Mouse (Mus musculus): Measurements from ENCODE around the gene Gpr132.
"Not testable (repeated sequence)": the region's sequence is repeated elsewhere in the genome, so short reads cannot be mapped to it uniquely, and the experiment has no call there.

The Gpr132 gene

DNA sequence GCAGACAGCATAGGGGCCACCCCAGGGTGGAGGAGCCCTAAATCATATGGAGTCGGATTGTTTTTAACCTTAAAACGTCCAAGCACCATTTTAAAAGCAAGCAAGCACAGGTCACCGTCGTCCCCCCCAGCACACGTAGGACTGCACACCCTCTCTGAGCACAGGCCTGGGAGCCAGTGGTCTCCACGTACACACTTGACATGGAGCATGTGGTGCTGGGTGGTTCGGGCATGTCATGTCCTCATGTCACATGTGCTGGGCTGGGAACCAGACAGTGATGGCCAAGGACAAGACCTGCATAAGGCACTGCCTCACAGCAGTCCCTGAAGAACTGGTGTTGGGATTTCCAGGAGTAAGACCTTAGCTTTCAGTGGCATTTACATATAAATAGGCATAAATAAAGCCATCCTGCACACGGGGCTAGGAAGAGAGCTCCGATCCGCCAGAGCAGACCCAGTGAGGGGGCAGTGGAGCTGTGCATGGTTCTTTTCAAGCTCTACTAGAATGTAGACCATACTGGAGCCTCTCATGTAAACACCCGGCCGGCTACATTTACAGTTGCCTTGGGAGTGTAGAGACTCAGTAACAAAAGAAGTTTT lies 47.5 kb downstream of the Gpr132 start:
- DNase-seq (ENCODE audit: low spot score in 2 of 2), result no peak

DNA sequence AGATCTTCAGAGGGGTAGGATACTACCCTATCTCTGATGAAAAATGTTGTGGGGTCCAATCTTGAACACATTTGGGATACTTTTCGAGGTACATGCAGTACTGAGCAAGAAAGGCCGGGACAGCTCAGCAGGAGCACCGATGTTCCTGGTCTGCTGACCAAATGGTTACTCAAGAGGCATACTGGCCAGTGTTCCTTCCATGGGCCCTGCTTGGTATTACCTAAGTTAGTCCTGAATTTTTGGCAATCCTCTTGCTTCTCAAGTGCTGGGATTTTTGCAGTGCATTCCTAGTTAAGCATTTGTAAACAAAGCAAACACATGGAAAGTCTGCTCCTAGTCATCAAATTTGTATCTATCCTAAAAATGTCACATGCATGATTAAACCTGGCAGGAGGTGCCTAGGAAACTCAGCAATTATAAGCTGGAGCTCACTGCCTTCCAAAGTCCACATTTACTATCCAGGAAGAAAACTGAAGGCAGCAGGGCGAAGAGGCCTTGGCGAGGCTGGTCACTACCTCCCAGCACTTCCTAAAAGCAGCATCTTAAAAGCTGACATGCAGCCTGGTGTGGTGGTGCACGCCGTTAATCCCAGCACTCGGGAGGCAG lies 48.9 kb downstream of the Gpr132 start:
- DNase-seq (ENCODE audit: low spot score in 2 of 2), result no peak

DNA sequence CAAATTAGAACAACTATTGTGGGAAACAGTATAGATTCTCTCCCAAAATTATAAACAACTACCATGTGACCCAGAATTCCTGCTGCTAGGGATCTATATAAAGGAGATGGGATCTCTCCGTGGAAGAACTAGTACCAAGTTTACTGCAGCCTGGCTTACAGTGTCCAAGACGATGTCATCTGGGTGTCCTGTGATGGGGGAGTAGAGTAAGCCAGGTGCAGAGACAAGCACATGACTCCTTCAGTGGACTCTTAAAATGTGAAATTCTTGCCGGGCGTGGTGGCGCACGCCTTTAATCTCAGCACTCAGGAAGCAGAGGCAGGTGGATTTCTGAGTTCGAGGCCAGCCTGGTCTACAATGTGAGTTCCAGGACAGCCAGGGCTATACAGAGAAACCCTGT lies 51.2 kb downstream of the Gpr132 start:
- DNase-seq (ENCODE audit: low spot score in 2 of 2), result not testable (repeated sequence)

DNA sequence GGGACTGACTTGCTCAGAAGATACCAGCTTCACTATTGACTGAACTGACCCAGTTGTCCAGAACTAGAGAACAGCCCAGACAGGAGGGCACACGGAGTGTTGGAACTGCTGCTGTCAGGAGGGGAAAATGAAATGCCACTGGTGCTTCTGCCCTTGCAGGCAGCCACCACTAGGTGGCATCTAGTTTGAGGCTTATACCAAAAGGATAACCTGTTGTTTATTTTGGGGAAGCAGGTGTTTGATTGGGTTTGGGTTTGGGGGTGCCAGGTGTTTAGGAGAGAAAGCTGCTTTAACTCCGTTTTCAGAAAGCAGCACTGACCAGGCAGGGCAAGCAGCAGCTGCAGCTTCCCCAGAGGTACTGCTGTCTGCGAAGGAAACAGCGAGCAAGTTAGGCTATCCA lies 51.7 kb downstream of the Gpr132 start:
- no peak for DNase-seq (ENCODE audit: low spot score in 2 of 2)

DNA sequence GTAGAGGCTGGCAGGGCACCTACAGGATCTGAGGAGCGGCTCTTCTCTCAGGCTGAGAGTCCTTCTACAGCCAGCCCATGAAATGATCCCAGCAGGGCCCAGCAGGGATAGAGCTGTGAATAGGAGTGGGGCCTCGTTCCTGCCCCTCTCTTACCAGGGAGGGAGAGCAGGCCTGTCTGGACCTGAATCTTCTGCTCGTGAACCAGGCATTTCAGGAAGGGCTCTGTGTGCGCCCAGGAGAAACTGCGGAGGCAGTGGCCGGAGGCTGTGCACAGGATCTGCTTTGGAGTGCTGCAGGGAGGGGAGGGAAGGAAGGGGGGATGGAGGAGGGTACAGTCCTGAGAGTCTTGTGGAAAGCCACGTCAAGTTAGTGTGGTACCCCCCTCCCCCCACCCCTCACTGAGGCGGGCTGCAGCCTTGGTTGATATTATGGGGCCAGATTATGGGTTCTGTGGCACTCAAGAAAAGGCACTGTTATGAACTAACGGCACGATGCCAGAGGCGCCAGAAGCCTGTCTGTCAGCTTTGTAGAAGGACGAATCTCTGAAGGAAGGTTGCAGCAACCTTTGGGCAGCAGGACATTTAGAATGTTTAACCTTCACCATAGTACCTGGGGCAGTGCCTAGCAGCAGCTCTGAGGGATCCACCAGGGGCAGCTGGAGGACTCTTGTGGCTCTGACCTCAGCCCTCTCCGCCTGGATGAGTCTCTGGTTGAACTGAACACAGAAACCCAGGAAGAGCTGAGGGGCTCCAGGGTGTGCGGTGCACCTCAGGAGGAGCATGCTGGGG lies 53.2 kb downstream of the Gpr132 start:
- DNase-seq (ENCODE audit: low spot score in 2 of 2), result no peak

DNA sequence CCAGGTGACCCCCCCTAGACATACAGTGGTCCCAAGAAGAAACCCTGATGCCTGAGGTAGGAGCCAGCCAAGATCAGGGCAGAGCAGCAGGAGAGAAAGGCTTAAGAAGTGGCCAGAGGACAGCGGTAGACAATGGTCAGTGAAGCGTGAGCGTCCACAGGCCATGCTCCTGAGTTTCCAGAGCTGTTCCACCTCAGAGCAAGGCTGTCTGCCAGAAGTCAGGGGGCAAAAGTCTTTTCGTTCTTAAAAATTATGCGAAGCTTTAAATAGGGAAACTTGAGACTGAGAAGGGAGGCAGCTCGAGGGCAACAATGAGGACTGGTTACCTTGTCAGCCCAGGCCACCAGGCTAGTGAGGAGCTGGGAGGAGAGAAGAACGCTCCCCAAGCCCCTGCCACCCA lies 54.7 kb downstream of the Gpr132 start:
- DNase-seq (ENCODE audit: low spot score in 2 of 2), result no peak

DNA sequence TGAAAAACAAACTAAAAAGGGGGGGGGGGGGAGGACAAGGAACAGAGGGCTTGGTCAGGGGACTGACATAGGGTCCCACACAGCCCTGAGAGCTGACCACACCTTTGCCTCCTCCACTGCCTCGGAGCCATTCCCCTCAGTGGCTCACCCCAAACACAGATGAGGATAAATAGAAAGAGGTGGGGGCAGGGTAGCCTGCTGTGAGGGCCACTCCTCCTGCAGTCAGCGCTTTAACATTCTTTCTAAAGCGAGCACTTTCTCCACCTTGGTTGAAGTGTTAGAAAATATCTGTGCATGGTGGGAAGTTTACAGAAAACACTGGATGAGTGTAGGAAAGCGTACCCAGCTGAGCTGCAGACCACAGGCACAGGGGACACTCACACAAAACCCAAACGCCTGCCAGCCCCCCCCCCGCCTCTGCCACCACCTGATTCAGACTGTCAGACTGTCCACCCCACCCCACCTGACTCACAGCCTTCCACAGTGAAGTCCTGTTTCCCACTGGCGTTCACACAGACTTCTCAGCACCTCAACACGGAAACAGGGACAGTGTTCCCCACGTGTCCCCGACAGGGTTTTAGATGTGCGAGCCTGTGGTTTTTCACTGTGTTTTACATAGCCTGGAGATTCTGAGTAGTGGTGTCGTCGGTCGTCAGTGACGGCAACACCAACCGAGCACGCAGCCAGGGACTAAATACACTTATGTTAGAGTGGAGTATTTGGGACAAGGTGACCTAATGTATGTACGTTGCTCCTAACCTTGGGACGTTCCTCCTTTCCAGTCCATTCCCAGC lies 57.7 kb downstream of the Gpr132 start:
- no peak for DNase-seq (ENCODE audit: low spot score in 2 of 2)

DNA sequence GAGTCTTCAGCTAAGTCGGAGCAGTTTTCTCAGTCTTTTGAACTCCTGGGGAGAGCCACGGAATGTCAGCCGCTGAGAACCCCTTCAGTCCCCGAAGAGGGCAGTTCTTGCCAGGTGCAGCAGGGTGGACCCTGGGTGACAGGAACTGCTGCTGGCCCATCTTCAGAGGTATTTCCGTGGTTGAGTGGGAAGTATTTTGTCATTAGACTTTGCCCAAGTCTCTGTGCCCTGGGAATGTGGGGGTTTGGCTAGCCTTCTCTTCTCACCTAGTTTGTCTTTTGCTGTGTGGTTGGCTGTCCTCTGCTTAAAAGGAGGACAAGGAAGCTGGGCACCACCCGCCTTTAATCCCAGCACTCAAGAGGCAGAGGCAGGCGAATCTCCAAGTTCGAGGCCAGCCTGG lies 58.4 kb downstream of the Gpr132 start:
- no peak for DNase-seq (ENCODE audit: low spot score in 2 of 2)

DNA sequence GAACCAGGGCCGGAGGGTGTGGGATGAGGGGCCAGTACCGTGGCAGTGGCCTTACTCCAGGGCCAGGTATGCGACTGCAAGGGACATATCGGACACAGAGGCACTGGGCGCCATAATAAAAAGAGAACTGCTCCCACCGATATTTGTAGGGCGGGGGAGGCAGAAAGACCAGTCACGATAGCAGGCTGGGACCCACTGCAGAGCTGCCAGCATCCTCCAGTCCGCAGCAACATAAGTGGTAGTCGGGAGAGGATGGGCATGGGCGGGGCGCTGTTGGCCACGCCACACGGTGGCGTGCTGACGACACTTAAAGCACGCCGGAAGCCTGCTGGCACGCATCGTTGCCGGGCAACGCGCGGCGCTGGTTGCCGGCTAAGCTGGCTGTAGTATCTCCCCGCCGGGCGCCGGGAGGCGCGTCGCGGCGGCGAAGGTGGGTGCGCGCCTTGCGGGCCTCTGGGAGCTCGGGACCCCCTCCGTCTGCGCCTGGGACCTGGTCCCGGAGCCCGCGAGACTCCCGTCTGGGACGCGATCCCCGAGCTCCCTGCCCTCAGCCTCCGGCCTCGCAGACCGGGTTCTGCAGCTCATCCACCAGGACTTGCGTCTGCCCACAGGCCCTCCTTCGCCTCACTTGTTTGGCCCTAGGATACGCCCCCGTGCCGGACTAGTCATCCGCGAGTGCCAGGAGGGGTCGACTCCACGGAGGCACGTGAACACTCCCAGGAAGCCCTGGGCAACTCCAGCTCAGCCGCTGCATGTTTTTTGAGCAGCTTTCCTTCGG lies 59.3 kb downstream of the Gpr132 start, which contains the start of gene Clba1:
Gene Clba1, plus strand, starts transcription at position 351 of the 778 bp plus-strand sequence.
- peak; percentile 84 to 88 for DNase-seq (ENCODE audit: low spot score in 2 of 2)

DNA sequence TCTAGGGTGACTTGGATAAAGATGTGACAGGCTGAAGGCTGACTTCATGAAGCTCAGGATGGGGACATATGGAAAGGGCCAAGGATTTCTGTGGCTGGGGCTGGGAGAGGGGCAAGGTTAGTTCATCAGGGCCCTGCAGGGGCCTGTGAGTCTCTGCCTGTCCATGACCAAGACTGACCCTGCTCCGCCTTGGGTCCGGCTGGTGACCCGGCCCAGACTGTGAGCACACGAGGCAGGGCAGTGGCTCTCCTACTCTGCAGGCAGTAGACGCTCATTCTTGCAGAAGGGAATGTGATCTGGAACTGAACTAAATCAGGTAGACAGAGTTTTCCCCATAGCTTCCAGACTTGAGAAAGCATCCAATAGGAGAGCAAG lies 59.8 kb downstream of the Gpr132 start:
- no peak for DNase-seq (ENCODE audit: low spot score in 2 of 2)

DNA sequence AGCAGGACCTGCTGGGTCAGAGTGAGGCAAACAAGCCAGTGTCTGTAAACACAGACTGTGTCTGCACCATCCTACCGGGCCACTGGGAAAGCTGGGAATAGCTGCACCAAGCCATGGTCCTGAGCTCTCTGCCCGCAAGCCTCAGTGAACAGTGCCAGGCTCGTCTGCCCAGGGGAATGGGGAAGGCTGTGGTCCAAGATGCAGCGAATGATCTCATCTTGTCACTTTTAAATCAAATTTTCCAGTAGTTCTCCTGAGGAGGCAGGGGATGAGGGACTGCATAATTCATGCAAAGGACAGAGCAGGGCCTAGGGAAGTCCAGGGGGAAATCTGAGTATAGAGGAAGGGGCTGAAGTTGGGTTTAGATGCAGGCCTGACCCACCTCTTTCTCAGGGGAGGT lies 60.2 kb downstream of the Gpr132 start:
- DNase-seq (ENCODE audit: low spot score in 2 of 2), result no peak

DNA sequence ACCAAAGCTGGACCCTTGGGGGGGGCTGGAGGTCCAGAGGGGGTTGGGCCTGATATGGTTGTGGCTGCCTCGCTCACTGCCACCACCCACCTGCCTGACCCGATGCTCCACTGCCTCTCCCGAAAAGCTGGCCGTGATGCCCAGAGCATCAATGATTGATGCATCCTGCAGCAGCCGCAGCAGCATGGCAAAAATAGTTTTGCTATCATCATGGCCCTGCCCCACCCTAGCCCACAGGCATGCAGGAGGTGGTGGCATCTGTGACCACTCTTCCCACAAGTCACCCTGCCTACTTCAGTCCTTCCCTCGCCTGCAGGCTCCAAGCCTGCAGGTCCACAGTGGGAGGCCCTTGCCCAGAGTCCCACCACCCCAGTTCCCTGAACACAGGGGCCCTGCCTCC lies 62.0 kb downstream of the Gpr132 start:
- no peak for DNase-seq (ENCODE audit: low spot score in 2 of 2)

DNA sequence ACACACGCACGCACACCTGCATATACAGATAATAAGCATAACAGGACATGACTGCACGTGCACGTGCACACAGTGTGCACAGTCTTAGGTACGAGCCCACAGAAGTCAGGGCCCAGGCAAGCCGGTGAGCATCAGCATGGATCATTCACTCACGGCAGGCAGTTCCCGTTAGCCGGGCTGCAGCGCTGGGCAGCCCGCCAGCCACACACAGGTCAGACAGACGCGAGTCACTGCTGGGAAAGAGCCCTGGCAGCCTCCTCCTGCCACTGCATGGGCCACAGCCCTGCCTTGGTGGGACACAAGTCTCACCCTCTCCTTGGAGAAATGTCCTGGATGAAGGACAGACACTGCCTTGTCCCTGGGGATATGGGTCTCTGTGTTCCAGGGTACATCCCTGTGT lies 64.0 kb downstream of the Gpr132 start:
- no peak for DNase-seq (ENCODE audit: low spot score in 2 of 2)

DNA sequence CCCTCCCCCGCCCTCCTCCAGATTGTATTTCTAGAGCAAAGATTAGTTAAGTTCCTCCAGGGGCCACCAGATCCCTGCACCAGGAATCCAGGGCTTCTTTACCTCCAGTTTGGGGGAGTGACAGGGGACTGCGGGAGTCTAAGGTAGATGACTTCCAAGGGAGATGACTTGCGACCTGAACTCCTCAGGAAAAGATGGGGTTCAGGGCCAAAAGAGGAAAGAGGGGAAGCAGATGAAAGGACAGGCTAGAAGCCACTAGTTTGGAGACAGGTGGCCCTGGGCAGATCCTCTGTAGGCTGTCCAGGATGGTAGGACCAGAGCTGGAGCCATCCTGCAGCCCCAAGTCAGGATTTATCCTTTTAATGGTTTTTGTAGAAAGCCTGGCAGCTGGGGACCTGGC lies 65.1 kb downstream of the Gpr132 start:
- no peak for DNase-seq (ENCODE audit: low spot score in 2 of 2)

DNA sequence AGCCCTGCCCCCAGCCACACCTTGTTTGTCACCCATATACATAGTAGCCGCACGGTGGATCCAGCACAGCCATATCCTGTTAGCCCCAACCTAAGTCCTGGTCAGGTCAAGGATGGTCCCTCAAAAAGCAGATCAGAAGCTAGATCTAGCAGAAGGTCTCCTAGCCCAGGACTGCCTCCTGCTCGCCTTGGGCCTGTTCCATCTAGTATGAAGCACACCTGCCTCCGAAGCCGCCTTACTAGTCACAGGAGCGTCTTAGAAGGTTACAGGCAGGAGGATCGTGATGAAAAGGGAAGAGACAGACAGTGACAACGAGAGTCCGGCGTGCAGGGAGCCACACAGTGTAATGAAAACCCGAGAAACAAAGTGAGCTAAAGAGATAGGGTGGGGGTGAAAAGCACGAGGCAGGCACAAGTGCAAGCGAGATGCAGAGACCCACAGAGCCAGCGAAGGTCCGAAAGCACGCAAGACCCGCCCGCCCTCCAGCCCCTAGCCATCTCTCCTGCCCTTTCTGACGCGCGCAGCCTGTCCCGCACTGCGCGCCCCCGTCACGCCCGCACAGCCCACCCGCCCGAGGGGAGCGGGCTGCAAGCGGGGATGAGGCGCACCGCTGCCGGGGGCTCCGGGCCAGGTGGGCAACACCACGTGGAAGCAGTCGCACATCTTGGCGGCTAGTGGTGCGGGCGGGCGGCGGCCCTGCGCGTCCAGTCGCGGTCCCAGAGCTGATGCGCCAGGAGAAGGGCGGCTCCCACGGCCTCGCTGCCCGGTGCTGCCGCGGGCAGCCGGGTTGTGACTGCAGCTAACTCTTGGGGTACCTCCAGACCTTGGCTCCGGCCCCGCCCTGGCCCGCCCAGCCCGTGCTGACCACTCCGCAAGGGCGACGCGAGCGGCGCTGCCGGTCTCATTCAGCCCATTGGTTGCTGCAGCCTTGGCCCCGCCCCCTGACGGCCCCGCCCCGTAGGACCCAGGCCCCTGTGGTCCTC lies 65.9 kb downstream of the Gpr132 start, which contains the start of gene Ahnak2:
Gene Ahnak2, minus strand, starts transcription at position 794 of the 983 bp plus-strand sequence.
- DNase-seq (ENCODE audit: low spot score in 2 of 2), result no peak
